In the genomic region with DNA sequence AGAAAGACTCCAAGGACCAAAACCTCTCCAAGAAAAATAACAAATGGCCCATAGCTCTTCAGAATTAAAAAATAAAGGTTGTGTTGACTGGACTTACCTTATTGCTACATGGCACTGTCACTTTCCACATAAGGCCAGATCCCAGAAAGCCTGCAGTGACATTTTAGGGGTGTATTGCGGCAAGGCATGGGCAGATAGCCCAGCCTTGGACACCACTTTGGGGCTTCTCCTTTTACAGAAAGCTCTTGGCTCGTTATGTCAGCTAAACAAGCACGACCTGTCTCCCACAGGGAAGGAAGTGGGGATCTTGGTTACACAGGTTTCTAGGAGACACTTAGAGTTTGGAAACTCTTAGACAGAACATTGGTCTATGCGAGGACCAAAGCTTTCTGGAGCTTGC, we compare ENCODE assay signal across 13 mouse cellular contexts.
"Had no signal": no experiment of that assay in that cellular context is flagged by ENCODE, and none has a peak within 500 bp of the region (broad histone marks: within the 10 kb centered on the region; RNA-seq: fewer than 3 reads in every experiment).

No protein-coding gene starts in this region.

- DNase-seq: kidney, postnatal 25 days; layer of hippocampus, adult 9-11 months; liver, embryonic 13.5 days; lung, adult 2 months; lung, postnatal 14 days; lung, postnatal 4 days; right cerebral cortex, adult 18-20 months; right cerebral cortex, postnatal 14 days; right cerebral cortex, postnatal 4 days; spleen, adult 18-20 months; thymus, postnatal 36 days had no signal

- ATAC-seq: midbrain, embryonic 13.5 days; midbrain, embryonic 16.5 days had no signal
